Mouse (Mus musculus) ovary, adult 18-20 months (tissue): Measurements from ENCODE around the gene Med14.

Experiments
- DNase-seq: peaks from one replicate; pipeline ENCODE4 v3.0.0; 2022; ENCODE audit warnings: low spot score, mixed read lengths

Med14 gene

GRCm38 (mm10) chrX:12761626-12762333, at the start of gene Med14:
Gene Med14 (minus strand): TSS chrX:12762073.
- peak; percentile 87 for DNase-seq

GRCm38 (mm10) chrX:12800559-12800958, 38.7 kb upstream of the Med14 start:
- DNase-seq, result no peak

GRCm38 (mm10) chrX:12794842-12795241, 33.0 kb upstream of the Med14 start:
- DNase-seq, result no peak

- no peak for DNase-seq
Observed at GRCm38 (mm10) chrX:12791674-12792340, 29.9 kb upstream of the Med14 start.

GRCm38 (mm10) chrX:12773236-12773635, 11.4 kb upstream of the Med14 start:
- no peak for DNase-seq

- no peak for DNase-seq
Observed at GRCm38 (mm10) chrX:12771561-12771960, 9.7 kb upstream of the Med14 start.

- DNase-seq, result no peak
Observed at GRCm38 (mm10) chrX:12768571-12768970, 6.7 kb upstream of the Med14 start.

- DNase-seq, result no peak
Observed at GRCm38 (mm10) chrX:12766846-12767564, 5.1 kb upstream of the Med14 start.

GRCm38 (mm10) chrX:12763127-12763834, 1.4 kb upstream of the Med14 start:
- DNase-seq, result no peak

GRCm38 (mm10) chrX:12762334-12763126, 657 bp upstream of the Med14 start:
- DNase-seq, result no peak

- DNase-seq, result no peak
Observed at GRCm38 (mm10) chrX:12761259-12761625, 631 bp downstream of the Med14 start.

- no peak for DNase-seq
Observed at GRCm38 (mm10) chrX:12760501-12760900, 1.4 kb downstream of the Med14 start.

- DNase-seq, result no peak
Observed at GRCm38 (mm10) chrX:12759625-12760024, 2.2 kb downstream of the Med14 start.

- no peak for DNase-seq
Observed at GRCm38 (mm10) chrX:12747886-12748285, 14.0 kb downstream of the Med14 start.

- DNase-seq, result no peak
Observed at GRCm38 (mm10) chrX:12746729-12747128, 15.1 kb downstream of the Med14 start.

- DNase-seq, result no peak
Observed at GRCm38 (mm10) chrX:12740396-12740795, 21.5 kb downstream of the Med14 start.

- no peak for DNase-seq
Observed at GRCm38 (mm10) chrX:12716036-12716435, 45.8 kb downstream of the Med14 start.

GRCm38 (mm10) chrX:12713796-12714195, 48.1 kb downstream of the Med14 start:
- no peak for DNase-seq

- DNase-seq, result no peak
Observed at GRCm38 (mm10) chrX:12686910-12687309, 75.0 kb downstream of the Med14 start.

GRCm38 (mm10) chrX:12686071-12686470, 75.8 kb downstream of the Med14 start:
- no peak for DNase-seq

- DNase-seq, result peak; percentile 10
Observed at GRCm38 (mm10) chrX:12677396-12677795, 84.5 kb downstream of the Med14 start.
